Mouse (Mus musculus): ENCODE data around the gene Ssbp1. TPM values are rescaled to one million over a fixed set of nuclear protein-coding genes. Genes with fewer than 3 reads are reported as not detected.

Ssbp1 gene
- 140 and 141 TPM in 2 replicates for polyA plus RNA-seq (2015; fragmentation: Nextera tagmentation; extraction: Ambion mirVana)

- H3K27ac ChIP-seq (replicated peaks) = peak within 1 kb of the TSS; percentile 98
- H3K4me2 ChIP-seq (replicated peaks) = peak within 1 kb of the TSS; percentile 63
- H3K9me3 ChIP-seq (replicated peaks) = no peaks in the 10 kb centered on the region
- H3K4me1 ChIP-seq = peaks cover 8% of the 10 kb centered on the region
- H3K27me3 ChIP-seq = no peaks in the 10 kb centered on the region
- peak; percentile 92 for ATAC-seq (ENCODE audit: insufficient number of reproducible peaks, low FRiP score, low TSS enrichment, low read depth)
- peaks cover 25% of the 10 kb centered on the region for H3K36me3 ChIP-seq
- WGBS = under 1% methylated on average over 54 of the region's 54 CpGs
- H3K4me3 ChIP-seq (replicated peaks) = peak within 1 kb of the TSS; percentile 87
- H3K9ac ChIP-seq = peak within 1 kb of the TSS; percentile 93
Measured at GRCm38 (mm10) chr6:40470916-40471719, at the start of gene Ssbp1. Gene Ssbp1 (plus strand): TSS chr6:40471352.

DNA sequence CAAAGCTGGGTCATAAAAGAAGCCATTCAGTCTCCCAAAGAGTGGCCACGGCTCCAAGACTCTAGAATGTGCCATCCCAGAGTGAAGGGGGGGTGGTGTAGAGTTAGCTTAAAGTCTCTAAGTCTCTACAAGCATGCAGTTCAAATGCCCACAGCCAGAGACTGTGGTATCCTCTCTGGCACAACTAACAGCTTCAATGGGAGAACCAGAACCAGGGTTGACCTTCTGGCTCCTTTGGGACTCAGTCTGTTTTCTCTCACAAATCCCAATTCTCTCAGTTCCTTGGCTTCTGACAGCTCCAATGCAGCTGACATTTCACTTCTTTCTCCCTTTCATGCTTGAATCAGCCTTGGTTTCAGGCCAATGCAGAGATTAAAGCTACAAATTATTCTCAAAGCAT, 48.1 kb upstream of the Ssbp1 start:
- no peaks in the 10 kb centered on the region for H3K4me1 ChIP-seq
- WGBS = 76% methylated on average over 1 of the region's 1 CpGs
- no peaks in the 10 kb centered on the region for H3K36me3 ChIP-seq
- ATAC-seq (ENCODE audit: insufficient number of reproducible peaks, low FRiP score, low TSS enrichment, low read depth) = no peak
- H3K27ac ChIP-seq (replicated peaks) = no peak overlapping the region
- H3K9me3 ChIP-seq (replicated peaks) = no peaks in the 10 kb centered on the region
- H3K4me3 ChIP-seq (replicated peaks) = no peak overlapping the region
- no peaks in the 10 kb centered on the region for H3K27me3 ChIP-seq
- H3K9ac ChIP-seq = no peak overlapping the region
- H3K4me2 ChIP-seq (replicated peaks) = no peak overlapping the region

DNA sequence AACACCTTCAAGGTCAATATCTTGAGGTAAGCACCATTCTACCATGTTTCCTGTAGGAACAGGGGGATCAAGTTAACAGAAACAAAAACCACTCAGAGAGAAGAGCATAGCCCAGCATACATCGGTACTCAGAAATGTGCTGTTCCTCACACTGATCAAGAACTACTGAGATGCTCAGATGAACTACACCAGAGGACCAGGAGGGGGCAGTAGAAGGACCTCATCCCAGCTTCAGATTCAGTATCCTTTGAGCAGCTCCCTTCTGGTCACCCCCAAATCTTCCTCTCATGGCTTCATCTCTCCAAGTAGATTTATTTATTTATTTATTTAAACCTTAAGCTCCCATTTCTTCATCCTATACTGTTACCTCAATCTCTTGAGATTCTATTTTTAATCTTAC, 47.4 kb upstream of the Ssbp1 start:
- H3K4me3 ChIP-seq (replicated peaks) = no peak overlapping the region
- H3K9ac ChIP-seq = no peak overlapping the region
- WGBS = 56% methylated on average over 1 of the region's 1 CpGs
- no peak overlapping the region for H3K27ac ChIP-seq (replicated peaks)
- H3K36me3 ChIP-seq = no peaks in the 10 kb centered on the region
- no peaks in the 10 kb centered on the region for H3K27me3 ChIP-seq
- no peak for ATAC-seq (ENCODE audit: insufficient number of reproducible peaks, low FRiP score, low TSS enrichment, low read depth)
- H3K4me2 ChIP-seq (replicated peaks) = no peak overlapping the region
- H3K4me1 ChIP-seq = 0 out of 2 replicates have a peak, but pooled peaks cover 5% of the 10 kb centered on the region
- H3K9me3 ChIP-seq (replicated peaks) = no peaks in the 10 kb centered on the region

DNA sequence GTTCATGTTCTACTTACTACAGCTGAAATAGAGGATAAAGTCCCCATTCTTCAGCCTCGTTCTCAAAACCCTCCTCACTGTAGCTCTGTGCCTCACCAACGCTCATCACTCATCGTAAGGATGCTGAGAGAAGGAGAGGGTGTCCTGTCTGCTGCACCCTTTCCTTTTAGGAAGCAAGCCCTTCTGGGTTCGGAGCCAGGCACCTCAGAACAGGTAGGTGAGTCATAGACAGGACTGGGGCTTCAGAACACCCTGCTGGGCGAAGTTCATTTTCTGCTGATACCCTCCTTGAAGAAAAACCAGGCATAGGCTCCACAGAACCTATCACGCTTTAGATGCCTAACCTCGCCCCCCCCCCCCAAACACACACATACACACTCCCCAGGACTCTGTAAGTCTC, 43.7 kb upstream of the Ssbp1 start:
- no peaks in the 10 kb centered on the region for H3K9me3 ChIP-seq (replicated peaks)
- no peaks in the 10 kb centered on the region for H3K27me3 ChIP-seq
- H3K9ac ChIP-seq = no peak overlapping the region
- H3K4me2 ChIP-seq (replicated peaks) = no peak overlapping the region
- H3K27ac ChIP-seq (replicated peaks) = no peak overlapping the region
- ATAC-seq (ENCODE audit: insufficient number of reproducible peaks, low FRiP score, low TSS enrichment, low read depth) = no peak
- WGBS = 85% methylated on average over 7 of the region's 7 CpGs
- H3K4me3 ChIP-seq (replicated peaks) = no peak overlapping the region
- H3K4me1 ChIP-seq = peaks cover 10% of the 10 kb centered on the region; the same call in 1 of the 2 replicates
- H3K36me3 ChIP-seq = no peaks in the 10 kb centered on the region

DNA sequence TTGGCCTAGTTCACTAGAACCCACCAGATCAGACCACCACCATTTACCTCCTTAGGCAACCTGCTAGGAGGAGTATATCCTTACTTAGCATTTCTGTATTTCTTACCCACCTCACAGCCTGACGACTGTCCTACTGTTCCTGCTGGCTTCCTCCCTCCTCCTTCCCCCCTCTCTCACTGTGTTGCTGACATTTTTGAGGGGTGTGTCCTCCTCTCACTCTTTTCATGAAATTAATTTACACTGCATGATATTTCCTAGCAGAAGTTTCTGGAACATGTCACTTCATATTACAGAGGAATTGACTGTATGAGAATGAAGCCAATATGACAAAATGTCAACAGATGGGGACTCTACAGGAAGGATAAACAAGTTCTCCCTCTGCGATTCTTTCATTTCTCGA, 42.5 kb upstream of the Ssbp1 start:
- H3K27ac ChIP-seq (replicated peaks) = no peak overlapping the region
- H3K27me3 ChIP-seq = no peaks in the 10 kb centered on the region
- no peak overlapping the region for H3K4me2 ChIP-seq (replicated peaks)
- no peak overlapping the region for H3K4me3 ChIP-seq (replicated peaks)
- no peaks in the 10 kb centered on the region for H3K9me3 ChIP-seq (replicated peaks)
- WGBS = 49% methylated on average over 3 of the region's 3 CpGs
- peaks cover 10% of the 10 kb centered on the region; the same call in 1 of the 2 replicates for H3K4me1 ChIP-seq
- no peak for ATAC-seq (ENCODE audit: insufficient number of reproducible peaks, low FRiP score, low TSS enrichment, low read depth)
- H3K9ac ChIP-seq = no peak overlapping the region
- H3K36me3 ChIP-seq = no peaks in the 10 kb centered on the region

DNA sequence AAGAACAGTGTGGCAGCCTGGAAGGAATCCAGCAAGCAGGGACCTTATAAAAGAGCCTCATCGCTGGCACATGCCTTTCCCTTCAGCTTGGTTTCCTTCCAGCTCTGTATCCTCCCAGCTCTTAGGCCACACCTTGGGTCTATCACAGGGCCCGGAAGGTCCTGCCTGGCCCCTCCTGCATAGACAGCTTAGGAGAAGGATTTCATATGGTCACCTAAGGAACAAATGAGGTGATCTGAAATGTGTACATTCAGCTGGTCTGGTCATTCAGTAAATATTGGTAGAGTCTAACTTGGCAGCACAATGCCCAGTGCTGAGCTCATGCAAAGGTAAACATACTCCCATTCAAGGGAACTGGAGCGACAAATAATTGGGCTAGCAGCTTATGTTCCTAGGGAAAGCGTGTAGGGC, 41.6 kb upstream of the Ssbp1 start:
- ATAC-seq (ENCODE audit: insufficient number of reproducible peaks, low FRiP score, low TSS enrichment, low read depth) = no peak
- Histone ChIP-seq H3K4me2 (replicated peaks) (no peak overlapping the region), H3K27ac (replicated peaks) (no peak overlapping the region), H3K4me1 (peaks cover 14% of the 10 kb centered on the region; the same call in 1 of the 2 replicates), H3K9me3 (replicated peaks) (no peaks in the 10 kb centered on the region), H3K27me3 (no peaks in the 10 kb centered on the region), H3K36me3 (no peaks in the 10 kb centered on the region), H3K9ac (no peak overlapping the region), H3K4me3 (replicated peaks) (no peak overlapping the region)
- WGBS = 81% methylated on average over 4 of the region's 4 CpGs

DNA sequence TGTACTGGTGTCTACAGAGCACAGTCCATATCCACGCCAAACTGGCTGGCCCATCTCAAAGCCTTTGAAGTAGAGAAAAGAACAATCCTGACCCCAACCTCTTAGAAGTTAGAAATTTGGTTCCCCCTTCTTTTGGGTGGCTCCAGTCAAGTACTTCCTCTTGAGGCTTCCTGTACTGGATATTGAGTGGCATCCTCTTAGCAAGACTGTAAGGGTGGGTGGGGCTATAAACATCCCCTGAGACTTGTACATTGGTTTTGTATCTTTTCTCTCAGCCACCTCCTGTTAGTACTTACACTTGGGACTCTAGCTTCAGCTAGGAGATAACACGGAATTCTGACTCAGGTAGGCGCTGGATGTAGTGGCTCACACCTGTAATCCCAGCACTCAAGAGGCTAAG, 40.9 kb upstream of the Ssbp1 start:
- no peak for ATAC-seq (ENCODE audit: insufficient number of reproducible peaks, low FRiP score, low TSS enrichment, low read depth)
- no peaks in the 10 kb centered on the region for H3K9me3 ChIP-seq (replicated peaks)
- no peaks in the 10 kb centered on the region for H3K27me3 ChIP-seq
- peaks cover 21% of the 10 kb centered on the region; the same call in 1 of the 2 replicates for H3K4me1 ChIP-seq
- H3K27ac ChIP-seq (replicated peaks) = no peak overlapping the region
- no peak overlapping the region for H3K4me3 ChIP-seq (replicated peaks)
- 88% methylated on average over 3 of the region's 3 CpGs for WGBS
- H3K4me2 ChIP-seq (replicated peaks) = no peak overlapping the region
- H3K9ac ChIP-seq = no peak overlapping the region
- no peaks in the 10 kb centered on the region for H3K36me3 ChIP-seq

DNA sequence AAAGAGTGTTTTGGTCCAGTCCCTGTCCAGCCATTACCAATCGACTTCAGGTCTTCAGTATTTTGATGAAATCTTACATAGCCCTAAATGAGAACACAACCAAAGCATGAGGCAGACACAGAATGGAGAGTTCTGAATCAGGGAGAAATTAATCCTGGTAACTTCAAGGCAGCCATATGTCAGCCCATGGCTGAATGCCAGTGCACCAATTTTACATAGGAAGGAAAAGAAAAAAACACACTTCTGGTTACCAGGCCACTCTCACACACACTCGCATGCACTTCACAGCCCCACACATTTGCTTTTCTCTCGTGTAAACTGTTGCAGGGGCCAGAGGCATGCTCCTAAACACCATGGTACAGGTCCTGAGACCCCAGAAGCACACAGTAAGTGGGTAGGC, 40.3 kb upstream of the Ssbp1 start:
- H3K4me1 ChIP-seq = peaks cover 21% of the 10 kb centered on the region; the same call in 1 of the 2 replicates
- no peak overlapping the region for H3K27ac ChIP-seq (replicated peaks)
- H3K4me3 ChIP-seq (replicated peaks) = no peak overlapping the region
- H3K27me3 ChIP-seq = no peaks in the 10 kb centered on the region
- no peaks in the 10 kb centered on the region for H3K9me3 ChIP-seq (replicated peaks)
- no peak overlapping the region for H3K9ac ChIP-seq
- H3K36me3 ChIP-seq = no peaks in the 10 kb centered on the region
- WGBS = 48% methylated on average over 3 of the region's 3 CpGs
- no peak overlapping the region for H3K4me2 ChIP-seq (replicated peaks)
- ATAC-seq (ENCODE audit: insufficient number of reproducible peaks, low FRiP score, low TSS enrichment, low read depth) = no peak

DNA sequence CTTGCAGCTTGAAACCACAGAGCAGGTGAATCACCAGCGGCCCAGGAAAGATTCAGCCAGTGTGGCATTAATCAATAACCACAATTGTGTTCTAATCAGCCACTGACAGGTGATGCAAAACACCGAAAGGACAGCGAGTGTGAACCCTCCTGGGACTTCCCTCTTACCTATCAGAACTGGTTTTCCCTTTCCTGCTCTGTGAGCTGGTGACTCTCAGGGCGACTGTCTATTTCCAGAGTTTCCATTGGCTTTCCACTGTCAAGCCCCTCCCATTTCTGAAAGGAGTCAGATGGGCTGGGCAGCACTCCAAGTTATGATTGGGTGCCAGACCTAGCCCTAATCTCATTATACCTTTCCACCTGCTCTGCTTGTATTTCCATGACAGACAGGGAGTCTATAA, 39.8 kb upstream of the Ssbp1 start:
- H3K9me3 ChIP-seq (replicated peaks) = no peaks in the 10 kb centered on the region
- H3K4me1 ChIP-seq = peaks cover 24% of the 10 kb centered on the region
- H3K4me3 ChIP-seq (replicated peaks) = no peak overlapping the region
- H3K27ac ChIP-seq (replicated peaks) = no peak overlapping the region
- H3K36me3 ChIP-seq = no peaks in the 10 kb centered on the region
- WGBS = 47% methylated on average over 4 of the region's 4 CpGs
- H3K9ac ChIP-seq = no peak overlapping the region
- ATAC-seq (ENCODE audit: insufficient number of reproducible peaks, low FRiP score, low TSS enrichment, low read depth) = no peak
- no peaks in the 10 kb centered on the region for H3K27me3 ChIP-seq
- H3K4me2 ChIP-seq (replicated peaks) = no peak overlapping the region

DNA sequence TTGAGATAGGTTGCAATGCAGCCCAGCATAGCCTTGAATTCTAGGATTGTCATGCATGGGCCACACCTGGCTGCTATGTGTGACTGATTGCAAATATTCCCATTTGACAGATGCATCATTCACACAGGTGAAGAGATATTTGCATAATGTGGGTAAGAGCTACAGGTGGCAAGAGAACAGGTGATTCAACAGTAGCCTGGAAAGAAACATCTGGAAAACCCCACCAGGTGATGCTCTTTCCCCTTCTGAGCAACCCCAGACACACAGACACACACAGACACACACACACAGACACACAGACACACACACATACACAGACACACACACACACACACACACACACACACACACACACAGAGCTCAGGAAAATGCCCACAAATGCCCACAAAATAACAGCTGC, 39.3 kb upstream of the Ssbp1 start:
- H3K27me3 ChIP-seq = no peaks in the 10 kb centered on the region
- H3K27ac ChIP-seq (replicated peaks) = no peak overlapping the region
- H3K9me3 ChIP-seq (replicated peaks) = no peaks in the 10 kb centered on the region
- no peak overlapping the region for H3K4me2 ChIP-seq (replicated peaks)
- no peak overlapping the region for H3K4me3 ChIP-seq (replicated peaks)
- peaks cover 24% of the 10 kb centered on the region for H3K4me1 ChIP-seq
- H3K36me3 ChIP-seq = no peaks in the 10 kb centered on the region
- no peak for ATAC-seq (ENCODE audit: insufficient number of reproducible peaks, low FRiP score, low TSS enrichment, low read depth)
- no peak overlapping the region for H3K9ac ChIP-seq

DNA sequence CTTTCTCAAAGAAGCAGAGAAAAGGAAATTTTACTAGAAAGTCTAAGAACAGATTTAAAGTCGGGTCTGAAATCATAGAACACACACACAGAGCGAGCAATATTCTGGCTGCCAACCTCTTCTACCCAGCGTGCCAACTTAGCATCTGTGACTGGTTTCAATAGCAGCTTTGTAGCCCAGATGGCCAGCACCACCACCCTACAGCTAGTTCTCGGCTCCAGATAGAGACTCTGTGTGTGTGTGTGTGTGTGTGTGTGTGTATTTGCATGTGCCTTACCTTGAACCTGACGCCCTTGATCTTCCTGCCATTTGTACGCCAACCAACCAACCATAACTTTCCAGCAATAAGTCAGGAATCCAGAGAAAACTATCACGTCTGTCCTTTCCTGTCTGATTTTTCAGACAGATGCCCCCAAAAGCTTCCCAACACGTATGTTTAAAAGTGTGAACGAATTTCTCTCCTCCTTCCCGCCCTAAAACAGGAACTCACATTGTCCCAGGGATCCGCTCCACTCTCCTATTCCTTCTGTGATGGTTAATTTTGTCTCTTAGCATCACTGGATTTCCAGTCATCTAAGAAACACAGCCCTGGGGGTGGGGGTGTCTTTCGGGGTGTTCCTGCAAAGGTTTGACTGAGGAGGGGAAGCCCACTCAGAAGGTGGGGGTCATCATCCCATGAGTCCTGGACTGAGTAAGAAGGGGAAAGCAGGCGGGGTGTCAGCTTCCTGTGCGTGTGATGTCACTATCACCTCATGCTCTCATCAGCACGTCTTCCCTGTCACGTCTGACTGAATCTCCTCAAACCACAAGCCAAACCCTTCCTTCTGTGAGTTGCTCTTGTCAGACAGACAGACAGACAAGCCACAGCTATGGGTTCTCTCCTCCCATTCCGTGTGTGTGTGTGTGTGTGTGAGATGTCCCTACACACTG, 38.5 kb upstream of the Ssbp1 start:
- Histone ChIP-seq H3K9me3 (replicated peaks) (no peaks in the 10 kb centered on the region), H3K27me3 (peaks cover 8% of the 10 kb centered on the region; the same call in 1 of the 2 replicates), H3K4me3 (replicated peaks) (no peak overlapping the region), H3K4me2 (replicated peaks) (no peak overlapping the region), H3K27ac (replicated peaks) (no peak overlapping the region), H3K4me1 (peaks cover 24% of the 10 kb centered on the region), H3K36me3 (no peaks in the 10 kb centered on the region), H3K9ac (no peak overlapping the region)
- WGBS = 82% methylated on average over 17 of the region's 17 CpGs
- ATAC-seq (ENCODE audit: insufficient number of reproducible peaks, low FRiP score, low TSS enrichment, low read depth) = no peak

Data from embryonic facial prominence, embryonic 15.5 days (tissue).